Mouse (Mus musculus): ENCODE measurements around the gene Gli2. TPM values are rescaled to one million over a fixed set of nuclear protein-coding genes. Genes with fewer than 3 reads are reported as not detected.

Gli2 gene
- total and polyA plus RNA-seq, 3 experiments = 0.11 TPM; not detected in 2

GRCm38 (mm10) chr1:118898351-118898750 is 155.1 kb downstream of the Gli2 start:
- no peak for DNase-seq (ENCODE audit: low spot score)
- no peak overlapping the region for H3K4me3 ChIP-seq (ENCODE audit: low read depth, low read length)
- peaks cover 93% of the 10 kb centered on the region for H3K9me3 ChIP-seq (replicated peaks)
- H3K36me3 ChIP-seq (replicated peaks) = no peaks in the 10 kb centered on the region
- ATAC-seq (ENCODE audit: extremely low read depth, insufficient number of reproducible peaks, low FRiP score, poor library complexity, severe bottlenecking) = no peak
- TF ChIP-seq TAL1 (conservative IDR thresholded peaks at IDR 0.05; ENCODE audit: low read depth, low read length) = no peak
- TF ChIP-seq GATA2 (IDR thresholded peaks at IDR 0.05; ENCODE audit: borderline replicate concordance, low read depth, low read length) = no peak
- no peak for TF ChIP-seq CTCF (IDR thresholded peaks at IDR 0.05; ENCODE audit: low read depth, low read length)
- no peak for TF ChIP-seq POLR2AphosphoS5 (IDR thresholded peaks at IDR 0.05; ENCODE audit: insufficient replicate concordance, low read depth, low read length)
- no peak for TF ChIP-seq GATA1 (IDR thresholded peaks at IDR 0.05; ENCODE audit: borderline replicate concordance, low read length)
- no peaks in the 10 kb centered on the region for H3K4me1 ChIP-seq (ENCODE audit: insufficient read depth, low read depth, low read length)
- H3K27me3 ChIP-seq (ENCODE audit: insufficient read depth, low read length) = no peaks in the 10 kb centered on the region

- Histone ChIP-seq H3K27me3 (ENCODE audit: insufficient read depth, low read length) (no peaks in the 10 kb centered on the region), H3K36me3 (replicated peaks) (no peaks in the 10 kb centered on the region), H3K4me3 (ENCODE audit: low read depth, low read length) (no peak overlapping the region), H3K4me1 (ENCODE audit: insufficient read depth, low read depth, low read length) (no peaks in the 10 kb centered on the region), H3K9me3 (replicated peaks) (peaks cover 94% of the 10 kb centered on the region)
- no peak for ATAC-seq (ENCODE audit: extremely low read depth, insufficient number of reproducible peaks, low FRiP score, poor library complexity, severe bottlenecking)
- no peak for DNase-seq (ENCODE audit: low spot score)
- TF ChIP-seq GATA2 (IDR thresholded peaks at IDR 0.05; ENCODE audit: borderline replicate concordance, low read depth, low read length) = no peak
- no peak for TF ChIP-seq TAL1 (conservative IDR thresholded peaks at IDR 0.05; ENCODE audit: low read depth, low read length)
- no peak for TF ChIP-seq CTCF (IDR thresholded peaks at IDR 0.05; ENCODE audit: low read depth, low read length)
- TF ChIP-seq POLR2AphosphoS5 (IDR thresholded peaks at IDR 0.05; ENCODE audit: insufficient replicate concordance, low read depth, low read length) = no peak
- no peak for TF ChIP-seq GATA1 (IDR thresholded peaks at IDR 0.05; ENCODE audit: borderline replicate concordance, low read length)
Measured at GRCm38 (mm10) chr1:118895026-118895762, 158.2 kb downstream of the Gli2 start.

- Histone ChIP-seq H3K4me3 (ENCODE audit: low read depth, low read length) (no peak overlapping the region), H3K4me1 (ENCODE audit: insufficient read depth, low read depth, low read length) (no peaks in the 10 kb centered on the region), H3K36me3 (replicated peaks) (no peaks in the 10 kb centered on the region), H3K9me3 (replicated peaks) (peaks cover 92% of the 10 kb centered on the region), H3K27me3 (ENCODE audit: insufficient read depth, low read length) (no peaks in the 10 kb centered on the region)
- no peak for TF ChIP-seq POLR2AphosphoS5 (IDR thresholded peaks at IDR 0.05; ENCODE audit: insufficient replicate concordance, low read depth, low read length)
- TF ChIP-seq TAL1 (conservative IDR thresholded peaks at IDR 0.05; ENCODE audit: low read depth, low read length) = no peak
- TF ChIP-seq GATA2 (IDR thresholded peaks at IDR 0.05; ENCODE audit: borderline replicate concordance, low read depth, low read length) = no peak
- TF ChIP-seq CTCF (IDR thresholded peaks at IDR 0.05; ENCODE audit: low read depth, low read length) = no peak
- no peak for TF ChIP-seq GATA1 (IDR thresholded peaks at IDR 0.05; ENCODE audit: borderline replicate concordance, low read length)
- ATAC-seq (ENCODE audit: extremely low read depth, insufficient number of reproducible peaks, low FRiP score, poor library complexity, severe bottlenecking) = no peak
- no peak for DNase-seq (ENCODE audit: low spot score)
Measured at GRCm38 (mm10) chr1:118891395-118891794, 162.0 kb downstream of the Gli2 start.

- Histone ChIP-seq H3K27me3 (ENCODE audit: insufficient read depth, low read length) (no peaks in the 10 kb centered on the region), H3K9me3 (replicated peaks) (peaks cover 93% of the 10 kb centered on the region), H3K4me3 (ENCODE audit: low read depth, low read length) (peak overlapping the region; percentile 20), H3K4me1 (ENCODE audit: insufficient read depth, low read depth, low read length) (no peaks in the 10 kb centered on the region), H3K36me3 (replicated peaks) (no peaks in the 10 kb centered on the region)
- no peak for DNase-seq (ENCODE audit: low spot score)
- no peak for ATAC-seq (ENCODE audit: extremely low read depth, insufficient number of reproducible peaks, low FRiP score, poor library complexity, severe bottlenecking)
- TF ChIP-seq TAL1 (conservative IDR thresholded peaks at IDR 0.05; ENCODE audit: low read depth, low read length) (no peak), GATA2 (IDR thresholded peaks at IDR 0.05; ENCODE audit: borderline replicate concordance, low read depth, low read length) (no peak), CTCF (IDR thresholded peaks at IDR 0.05; ENCODE audit: low read depth, low read length) (no peak), POLR2AphosphoS5 (IDR thresholded peaks at IDR 0.05; ENCODE audit: insufficient replicate concordance, low read depth, low read length) (no peak)
Measured at GRCm38 (mm10) chr1:118890125-118890875, 163.1 kb downstream of the Gli2 start.

- Histone ChIP-seq H3K4me3 (ENCODE audit: low read depth, low read length) (no peak overlapping the region), H3K4me1 (ENCODE audit: insufficient read depth, low read depth, low read length) (no peaks in the 10 kb centered on the region), H3K27me3 (ENCODE audit: insufficient read depth, low read length) (no peaks in the 10 kb centered on the region), H3K36me3 (replicated peaks) (no peaks in the 10 kb centered on the region), H3K9me3 (replicated peaks) (peaks cover 89% of the 10 kb centered on the region)
- TF ChIP-seq GATA1 (IDR thresholded peaks at IDR 0.05; ENCODE audit: borderline replicate concordance, low read length) (no peak), POLR2AphosphoS5 (IDR thresholded peaks at IDR 0.05; ENCODE audit: insufficient replicate concordance, low read depth, low read length) (no peak), TAL1 (conservative IDR thresholded peaks at IDR 0.05; ENCODE audit: low read depth, low read length) (no peak), CTCF (IDR thresholded peaks at IDR 0.05; ENCODE audit: low read depth, low read length) (no peak), GATA2 (IDR thresholded peaks at IDR 0.05; ENCODE audit: borderline replicate concordance, low read depth, low read length) (no peak)
- DNase-seq (ENCODE audit: low spot score) = no peak
- ATAC-seq (ENCODE audit: extremely low read depth, insufficient number of reproducible peaks, low FRiP score, poor library complexity, severe bottlenecking) = no peak
Measured at GRCm38 (mm10) chr1:118880781-118881247, 172.6 kb downstream of the Gli2 start.

GRCm38 (mm10) chr1:118878291-118878690 is 175.1 kb downstream of the Gli2 start:
- Histone ChIP-seq H3K4me3 (ENCODE audit: low read depth, low read length) (no peak overlapping the region), H3K27me3 (ENCODE audit: insufficient read depth, low read length) (no peaks in the 10 kb centered on the region; the same call in 1 of the 2 replicates), H3K36me3 (replicated peaks) (no peaks in the 10 kb centered on the region), H3K4me1 (ENCODE audit: insufficient read depth, low read depth, low read length) (no peaks in the 10 kb centered on the region), H3K9me3 (replicated peaks) (peaks cover 87% of the 10 kb centered on the region)
- DNase-seq (ENCODE audit: low spot score) = no peak
- TF ChIP-seq GATA1 (IDR thresholded peaks at IDR 0.05; ENCODE audit: borderline replicate concordance, low read length) (no peak), TAL1 (conservative IDR thresholded peaks at IDR 0.05; ENCODE audit: low read depth, low read length) (no peak), CTCF (IDR thresholded peaks at IDR 0.05; ENCODE audit: low read depth, low read length) (no peak), GATA2 (IDR thresholded peaks at IDR 0.05; ENCODE audit: borderline replicate concordance, low read depth, low read length) (no peak), POLR2AphosphoS5 (IDR thresholded peaks at IDR 0.05; ENCODE audit: insufficient replicate concordance, low read depth, low read length) (no peak)
- ATAC-seq (ENCODE audit: extremely low read depth, insufficient number of reproducible peaks, low FRiP score, poor library complexity, severe bottlenecking) = no peak
